Mouse (Mus musculus) neutrophil, adult 5-6 weeks (primary cell): ENCODE measurements around the gene Fam47e. TPM values are rescaled to one million over a fixed set of nuclear protein-coding genes. Genes with fewer than 3 reads are reported as not detected.
"Not testable (repeated sequence)": the region's sequence is repeated elsewhere in the genome, so short reads cannot be mapped to it uniquely, and the experiment has no call there.

ENCODE experiments used
- ATAC-seq: fragments of 151-379, 151-347 bp; 2 replicates; pipeline ENCODE4 v1.8.0; 2017; ENCODE audit warnings: mild to moderate bottlenecking, moderate TSS enrichment; ENCODE audit not compliant: insufficient number of reproducible peaks, poor library complexity, low FRiP score, severe bottlenecking; ENCODE audit errors: extremely low read depth
- total RNA-seq: library from RNA; stranded (forward); fragments of 200-1000 nt; gene quantifications from 2 replicates; pipeline ENCODE4 v1.2.3, GENCODE M21; 2017

Fam47e gene
- total RNA-seq: not detected in 2 replicates

DNA sequence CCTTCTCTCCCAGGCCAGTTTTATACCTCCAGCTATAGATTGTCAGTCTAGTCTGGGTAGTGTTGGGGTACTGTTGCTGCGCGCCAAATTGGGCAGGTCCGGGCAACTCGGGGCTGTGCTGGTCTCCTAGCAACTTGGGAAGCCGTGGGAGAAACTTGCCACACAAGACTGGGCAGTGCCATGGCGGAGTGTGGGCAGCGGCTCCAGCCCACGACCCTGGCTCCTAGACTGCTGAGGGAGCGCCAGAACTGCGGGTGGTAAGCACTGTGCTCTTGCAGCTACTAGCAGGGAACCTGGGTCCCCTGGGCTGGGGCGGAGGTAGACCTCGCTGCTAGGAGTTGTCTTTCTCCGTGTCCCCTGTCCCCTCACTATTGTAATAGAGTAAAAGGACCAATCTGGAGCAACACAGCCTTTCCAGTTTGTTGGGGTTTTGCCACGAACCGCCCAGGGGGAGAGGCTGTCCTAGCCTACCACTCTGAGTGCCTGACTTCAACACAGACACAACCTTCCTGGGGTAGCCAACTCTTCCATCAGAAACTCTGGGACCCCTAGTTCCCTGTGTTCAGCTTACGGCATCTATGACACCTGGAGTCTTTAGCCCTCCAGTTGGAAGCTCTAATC lies at the start of gene Fam47e:
Gene Fam47e, plus strand, starts transcription at position 179 of the 621 bp plus-strand sequence.
- ATAC-seq: no peak

DNA sequence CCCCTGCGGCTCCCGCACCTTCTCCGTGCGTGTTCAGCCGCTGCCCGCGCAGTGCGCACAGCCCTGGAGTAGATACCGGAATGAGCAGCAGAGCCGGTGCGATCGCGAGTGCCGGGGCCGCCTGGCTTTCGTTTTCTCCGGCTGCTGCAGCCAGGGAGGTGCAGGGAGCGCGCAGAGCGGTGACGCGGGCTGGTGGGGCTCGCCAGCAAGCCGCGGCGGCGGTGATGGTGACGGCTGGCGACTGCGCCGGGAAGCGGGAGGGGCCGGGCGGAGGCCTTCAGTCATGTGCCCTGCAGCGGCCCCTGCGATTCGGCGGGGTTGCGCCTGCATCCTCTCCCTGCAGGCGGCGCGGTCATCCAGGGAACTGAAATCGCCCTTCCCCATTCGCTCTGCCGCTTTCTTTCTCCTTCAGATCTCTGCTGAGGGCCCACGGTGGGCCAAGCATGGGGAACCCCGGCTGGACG lies 49.4 kb upstream of the Fam47e start:
- peak; percentile 78 for ATAC-seq

DNA sequence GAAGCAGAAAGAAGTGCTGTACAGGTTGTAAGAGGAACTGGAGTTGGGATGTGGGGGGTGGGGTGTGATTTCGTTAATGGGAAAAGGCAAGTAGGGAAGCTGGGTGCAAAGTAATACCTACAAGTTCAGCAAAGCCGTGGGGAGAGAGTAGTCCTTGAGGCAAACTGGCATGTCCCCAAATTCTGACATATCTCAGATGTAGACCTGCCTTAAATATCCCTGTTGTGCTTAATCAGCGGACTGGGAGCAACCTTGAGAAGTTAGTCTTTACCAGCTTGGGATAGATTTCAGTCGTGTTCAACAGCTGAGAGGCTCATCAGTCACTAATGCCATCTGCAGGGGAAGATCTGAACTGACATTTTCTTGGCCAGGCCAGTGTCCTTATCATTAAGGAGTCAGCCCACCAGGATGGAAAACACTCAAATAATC lies 48.6 kb upstream of the Fam47e start:
- ATAC-seq: peak; percentile 20; the same call in 1 of the 2 replicates

DNA sequence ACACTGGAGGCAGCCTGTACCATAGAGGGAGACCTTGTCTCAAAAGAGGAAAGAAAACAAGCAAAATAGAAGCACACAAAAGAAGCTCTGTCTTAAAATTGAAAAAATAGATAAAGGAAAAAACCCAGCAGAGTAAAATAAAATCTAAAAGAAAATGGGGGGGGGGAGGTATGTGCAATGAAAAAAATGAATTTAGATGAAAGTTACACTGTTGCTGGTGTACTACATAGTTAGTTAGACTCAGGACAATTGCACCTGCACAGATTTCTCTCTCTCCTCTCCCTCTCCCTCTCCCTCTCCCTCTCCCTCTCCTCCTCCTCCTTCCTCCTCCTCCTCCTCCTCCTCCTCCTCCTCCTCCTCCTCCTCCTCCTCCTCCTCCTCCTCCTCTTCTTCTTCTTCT lies 48.1 kb upstream of the Fam47e start, which contains the start of gene Scarb2:
Gene Scarb2, minus strand, starts transcription at position 101 of the 400 bp plus-strand sequence.
- ATAC-seq: no peak

DNA sequence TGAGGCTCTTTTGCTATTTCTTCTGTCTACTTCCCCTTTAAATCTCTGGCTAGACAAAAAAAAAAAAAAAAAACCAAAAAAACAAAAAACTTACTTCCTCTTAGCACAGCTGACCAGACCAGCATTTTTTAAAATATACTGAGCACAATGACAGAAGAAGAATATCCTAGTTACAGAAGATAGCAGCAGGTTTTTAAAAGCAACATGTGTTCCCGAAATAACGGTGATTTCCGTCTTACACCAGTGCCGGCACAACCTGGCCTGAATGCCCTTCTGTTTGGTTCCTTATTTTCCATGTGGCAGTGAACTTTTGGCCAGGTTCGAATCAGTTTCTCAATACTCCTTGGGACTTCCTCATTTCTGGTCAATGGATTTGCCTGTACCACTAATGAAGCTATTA lies 46.0 kb upstream of the Fam47e start:
- ATAC-seq: peak; percentile 40

DNA sequence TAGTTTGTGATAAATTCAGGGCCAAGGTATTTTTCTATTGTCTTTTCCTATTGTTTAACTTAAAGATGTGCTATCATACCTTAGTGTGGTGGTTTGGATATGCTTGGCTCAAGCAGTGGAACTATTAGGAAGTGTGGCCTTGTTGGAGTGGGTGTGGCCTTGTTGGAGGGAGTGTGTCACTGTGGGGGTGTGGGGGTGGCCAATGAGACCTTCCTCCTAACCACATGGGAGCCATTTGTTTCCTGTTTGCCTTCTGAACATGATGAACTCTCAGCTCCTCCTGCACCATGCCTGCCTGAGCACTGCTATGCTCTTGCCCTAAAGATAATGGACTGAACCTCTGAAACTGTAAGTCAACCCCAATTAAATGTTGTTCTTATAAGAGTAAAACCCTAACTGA lies 43.6 kb upstream of the Fam47e start:
- peak; percentile 69 for ATAC-seq

DNA sequence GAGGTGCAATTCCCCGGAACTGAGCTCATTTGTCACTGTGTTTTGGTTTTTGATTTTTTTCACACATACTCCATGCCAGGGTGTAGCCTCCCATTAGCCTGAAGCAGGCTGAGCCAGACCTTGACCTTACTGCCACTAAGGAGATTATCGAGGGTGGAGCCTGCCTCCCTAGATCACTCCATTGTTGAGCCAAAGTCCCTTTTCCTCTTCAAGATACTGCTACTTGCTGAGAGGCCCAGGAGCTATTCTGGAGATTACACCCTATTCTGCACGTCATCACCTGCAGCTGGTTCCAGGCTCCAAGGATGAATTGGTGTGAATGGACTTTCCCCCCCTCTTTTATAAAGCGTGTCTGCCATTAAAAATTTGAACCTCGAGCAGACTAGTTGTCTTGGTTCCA lies 42.8 kb upstream of the Fam47e start:
- no peak for ATAC-seq

DNA sequence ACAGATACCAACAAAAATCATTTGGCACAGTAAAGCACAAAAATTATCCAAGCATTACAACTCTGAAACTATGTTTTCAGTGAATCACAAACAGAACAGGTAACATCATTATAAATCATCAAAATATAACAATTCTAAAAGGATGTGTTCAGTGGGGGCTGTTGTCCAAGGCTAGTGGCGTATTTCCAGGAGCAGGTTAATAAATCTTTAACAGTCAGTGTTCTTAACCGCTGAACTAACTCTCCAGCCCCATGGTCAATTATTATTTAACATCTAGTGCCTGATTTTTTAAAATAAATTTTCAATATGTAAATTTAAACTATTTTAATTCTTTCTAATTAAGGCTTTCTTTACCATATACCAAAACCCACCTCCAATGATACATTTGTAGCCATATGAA lies 33.7 kb upstream of the Fam47e start:
- not testable (repeated sequence) for ATAC-seq

DNA sequence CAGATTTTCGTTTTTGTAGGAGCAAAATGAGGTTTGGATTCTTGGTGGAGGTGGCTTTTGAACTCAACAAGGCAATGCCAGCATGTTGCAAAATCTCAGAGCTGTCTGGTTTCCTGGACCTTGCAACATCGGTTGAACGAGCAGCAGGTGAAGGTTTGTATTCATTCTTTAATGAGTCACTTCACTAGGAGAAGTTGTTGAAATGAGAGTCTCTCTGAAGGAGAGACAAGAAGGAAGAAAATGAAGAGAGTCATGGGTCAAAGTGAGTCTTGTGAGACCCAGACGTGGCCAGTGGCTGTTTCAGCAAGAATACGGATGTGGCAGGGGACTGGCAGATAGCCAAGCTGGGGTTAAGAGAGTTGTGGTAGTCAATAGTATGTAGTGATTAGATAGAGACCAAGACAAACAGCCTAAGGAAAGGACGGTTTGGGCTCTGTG lies 30.0 kb upstream of the Fam47e start:
- ATAC-seq: peak; percentile 60

DNA sequence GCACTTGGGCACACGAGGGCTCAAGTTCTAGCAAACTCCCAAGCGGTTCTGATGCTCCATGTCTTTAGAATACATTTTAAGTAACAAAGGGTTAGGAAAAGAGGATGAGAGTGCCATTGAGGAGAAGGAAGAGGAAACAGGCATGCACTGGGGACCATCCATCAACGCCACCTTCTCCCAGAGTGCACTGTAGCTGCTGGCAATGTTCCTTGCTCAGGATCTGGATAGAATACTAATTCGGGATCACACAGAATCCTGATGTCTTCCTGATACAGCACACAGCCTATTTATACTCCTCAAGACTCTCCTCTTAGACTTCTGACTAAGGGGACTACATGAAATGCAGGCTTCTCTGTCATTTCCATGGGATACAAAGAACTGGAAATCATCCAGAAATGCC lies 15.2 kb upstream of the Fam47e start:
- no peak for ATAC-seq

DNA sequence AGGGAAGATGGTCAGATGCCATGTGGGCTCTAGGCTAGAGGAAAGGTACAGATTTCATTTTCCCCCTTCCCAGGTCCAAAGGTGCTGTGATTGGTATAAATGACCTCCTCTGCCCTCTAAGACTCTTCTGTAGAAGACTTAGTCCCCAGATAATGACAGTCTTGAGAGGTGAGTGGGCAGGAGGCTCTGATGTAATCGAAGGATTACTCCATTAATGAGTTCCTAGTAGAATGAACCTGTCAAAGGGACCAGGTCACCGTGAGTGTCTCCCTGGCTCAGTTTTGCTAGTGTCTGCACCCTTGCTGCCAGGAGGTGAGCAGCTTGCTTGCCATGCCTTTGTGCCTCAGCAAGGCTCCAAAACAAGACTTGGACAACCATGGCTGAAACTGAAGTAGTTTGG lies 2.3 kb upstream of the Fam47e start:
- ATAC-seq: no peak

DNA sequence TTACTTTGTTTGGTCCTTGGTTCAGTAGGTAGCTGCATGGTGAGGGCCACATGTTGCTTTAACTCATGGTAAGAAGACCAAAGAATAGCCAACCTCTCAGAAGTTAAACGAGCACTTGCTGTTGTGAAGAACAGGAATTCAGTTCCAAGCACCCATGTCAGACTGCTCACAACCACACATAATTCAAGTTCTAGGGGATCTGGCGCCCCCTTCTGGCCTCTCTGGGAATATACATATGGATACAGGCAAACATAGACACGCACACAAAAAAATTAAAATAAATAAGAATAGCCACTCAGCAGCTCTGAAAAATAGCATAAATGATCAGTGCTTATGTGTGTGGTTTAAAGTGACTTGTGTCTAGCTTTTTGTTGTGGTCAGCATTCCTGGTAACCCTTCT lies 930 bp upstream of the Fam47e start:
- ATAC-seq: no peak

DNA sequence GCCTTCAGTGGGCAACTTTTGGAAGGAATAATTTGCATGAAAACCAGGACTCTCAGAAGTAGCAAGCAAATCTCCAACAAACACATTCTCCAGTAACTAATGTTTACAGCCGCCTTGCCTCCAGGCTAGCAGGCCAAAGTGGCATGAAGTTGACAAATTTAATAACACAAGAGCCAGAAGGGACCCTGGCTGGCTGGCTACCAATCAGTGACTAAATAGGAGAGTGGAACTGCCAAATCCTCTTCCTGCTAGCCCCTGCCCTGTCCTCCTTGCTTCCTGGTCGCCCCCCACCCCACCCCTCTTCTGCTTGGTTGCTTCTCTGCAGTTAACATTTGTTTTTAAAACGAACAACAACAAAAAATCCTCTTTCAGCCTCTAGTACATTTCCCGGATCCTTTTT lies 426 bp upstream of the Fam47e start:
- ATAC-seq: no peak

DNA sequence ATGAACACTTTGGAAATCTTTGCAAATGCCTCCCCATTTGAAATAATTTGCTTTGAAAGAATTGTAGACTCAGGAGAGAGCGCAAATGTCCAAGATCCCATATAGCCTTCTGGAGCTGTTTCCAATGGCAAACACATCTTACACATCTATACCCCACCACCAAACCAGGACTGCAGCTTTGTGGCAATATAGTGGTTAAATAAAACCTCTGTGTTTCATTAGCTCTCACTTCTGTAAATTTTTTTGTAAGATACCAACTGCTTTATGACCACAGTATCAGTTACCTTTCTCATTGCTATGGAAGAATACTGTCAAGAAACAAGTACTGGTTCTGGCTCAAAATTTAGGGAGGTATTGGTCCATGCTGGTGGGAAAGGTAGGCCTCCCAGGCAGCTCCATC lies 1.0 kb downstream of the Fam47e start:
- ATAC-seq: no peak

DNA sequence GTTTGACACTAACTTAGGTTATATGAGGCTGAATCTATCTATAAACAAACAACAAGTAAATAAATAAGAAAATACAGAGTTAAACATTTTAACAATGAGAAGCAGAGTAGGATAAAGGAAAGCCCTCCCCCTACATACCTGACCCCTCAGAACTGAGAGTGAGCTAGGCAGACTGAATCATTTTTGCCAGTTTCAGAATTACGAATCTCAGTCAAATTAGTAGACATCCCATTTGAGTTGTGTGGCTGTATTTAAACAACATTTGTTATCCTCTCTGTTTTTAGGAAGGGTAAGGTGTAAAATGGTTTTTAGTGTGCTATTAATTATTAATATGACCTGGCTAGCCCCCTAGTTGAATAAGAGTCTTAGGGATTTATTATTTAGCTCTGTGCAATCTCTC lies 2.6 kb downstream of the Fam47e start:
- ATAC-seq: no peak

DNA sequence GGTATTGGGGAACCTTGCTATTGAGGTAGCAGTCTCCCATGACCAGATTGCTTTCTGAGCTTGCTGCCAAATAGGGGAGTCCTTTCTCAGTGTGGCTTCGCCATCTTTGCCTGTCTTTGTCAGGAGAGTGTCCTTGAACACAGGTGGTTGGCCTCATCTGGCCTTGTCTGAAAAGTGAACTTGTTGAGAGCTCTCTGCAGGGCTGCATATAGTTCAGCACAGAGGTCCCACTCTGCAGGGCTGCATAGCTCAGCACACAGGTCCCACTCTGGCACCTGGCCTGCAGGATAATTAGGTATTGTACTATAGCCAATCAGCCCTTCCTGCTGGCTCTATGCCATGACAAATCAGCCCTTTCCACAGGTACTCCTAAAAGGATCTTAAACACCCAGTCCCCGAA lies 5.3 kb downstream of the Fam47e start:
- ATAC-seq: no peak

DNA sequence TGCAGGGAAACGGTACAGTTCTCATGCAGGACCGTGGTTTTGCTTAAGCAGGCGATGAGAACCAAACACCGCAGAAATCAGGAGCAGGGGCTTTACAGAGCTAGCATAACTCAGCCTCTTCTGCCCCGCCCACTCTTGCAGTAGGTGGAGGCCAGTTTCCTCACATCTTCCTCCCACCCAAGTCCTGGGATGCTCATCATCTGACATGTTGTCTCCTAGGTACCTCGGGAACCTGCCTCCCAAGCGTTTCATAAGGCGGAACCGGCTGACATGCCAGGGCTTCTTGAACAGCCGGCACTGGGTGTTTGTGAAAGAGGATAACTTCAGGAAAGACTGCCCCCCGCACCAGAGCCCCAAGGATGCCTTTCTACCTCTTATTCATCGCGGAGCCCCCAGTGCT lies 7.1 kb downstream of the Fam47e start:
- ATAC-seq: no peak

DNA sequence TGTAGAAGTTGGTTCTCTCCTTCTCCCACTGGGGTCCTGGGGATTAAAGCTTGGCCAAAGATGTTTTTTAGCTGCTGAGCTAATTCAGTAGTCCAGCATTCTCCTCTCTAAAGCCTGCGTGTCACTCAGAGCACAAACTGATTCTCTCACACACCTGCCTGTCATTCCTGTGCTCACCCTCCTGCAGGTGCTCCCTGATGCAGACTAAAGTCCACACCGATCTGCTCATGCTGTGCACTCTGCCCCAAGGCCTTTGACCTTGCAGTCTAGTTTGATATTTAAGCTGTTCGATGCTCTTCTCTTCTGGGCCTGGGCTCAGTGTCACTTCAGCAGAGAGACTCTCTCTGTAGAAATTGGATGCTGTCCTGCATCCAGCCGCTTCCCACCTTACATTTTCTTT lies 16.4 kb downstream of the Fam47e start:
- no peak for ATAC-seq

DNA sequence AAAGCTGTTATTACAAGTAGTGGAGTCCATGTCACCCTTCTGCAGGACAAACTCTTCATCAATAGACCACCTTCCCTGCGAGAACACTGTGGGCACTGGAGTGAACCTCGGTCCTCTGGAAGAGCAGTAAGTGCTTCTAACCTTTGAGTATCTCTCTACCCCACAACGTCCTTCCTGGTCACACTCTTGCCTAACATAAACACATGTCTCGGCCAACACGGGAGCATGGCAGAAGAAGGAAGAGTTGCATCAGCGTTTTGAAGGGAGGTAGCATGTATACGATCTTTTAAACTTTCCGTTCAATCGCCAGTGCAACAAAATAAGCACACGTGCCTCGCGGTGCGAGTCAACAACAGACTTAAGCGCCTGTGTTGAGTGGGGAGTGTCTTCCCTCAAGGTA lies 24.7 kb downstream of the Fam47e start:
- no peak for ATAC-seq

DNA sequence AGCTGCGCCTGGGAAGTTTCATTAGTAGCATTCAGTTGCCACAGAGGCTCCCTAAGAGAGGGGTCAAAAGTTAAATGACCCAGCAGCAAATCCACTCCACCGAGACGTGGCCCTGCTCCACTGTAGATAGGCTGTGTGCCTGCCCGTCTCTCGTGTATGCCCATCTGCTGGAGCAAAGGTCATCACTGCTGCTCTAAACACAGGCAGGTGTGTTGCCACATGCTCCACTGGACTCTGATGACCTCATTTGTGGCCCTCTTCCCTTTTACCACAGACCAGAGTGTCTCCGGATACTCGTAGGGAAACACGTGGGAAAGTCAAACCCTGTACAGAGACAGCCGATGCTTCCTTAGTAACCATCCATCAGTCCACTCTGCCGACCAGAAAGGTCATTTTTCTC lies 31.1 kb downstream of the Fam47e start:
- no peak for ATAC-seq

DNA sequence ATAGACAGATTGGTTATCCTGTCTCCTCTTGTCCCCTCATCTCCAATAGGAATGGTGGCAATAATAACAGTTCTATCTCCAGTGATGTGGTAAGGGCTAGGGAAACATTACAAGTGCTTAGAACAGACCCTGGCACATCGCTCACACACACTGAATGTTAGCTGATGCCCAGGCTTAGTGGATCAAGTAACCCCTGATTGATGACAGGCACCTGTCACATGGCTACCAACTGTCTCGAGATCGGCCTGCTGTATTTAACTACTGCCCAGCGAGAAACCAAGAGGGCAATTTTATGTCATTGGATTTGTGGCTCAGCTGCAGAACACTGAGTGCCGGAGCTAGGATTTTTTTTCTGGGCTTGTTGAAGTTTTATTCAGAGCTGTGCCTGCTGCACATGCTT lies 40.2 kb downstream of the Fam47e start:
- ATAC-seq: no peak
